Mouse (Mus musculus): ENCODE measurements at regions not wholly inside any gene's neighbourhood (a gene's known extent, or its start where the extent isn't known, plus 50 kb on each side); places are given as distances from the start of the nearest gene placed in this dataset.

DNA sequence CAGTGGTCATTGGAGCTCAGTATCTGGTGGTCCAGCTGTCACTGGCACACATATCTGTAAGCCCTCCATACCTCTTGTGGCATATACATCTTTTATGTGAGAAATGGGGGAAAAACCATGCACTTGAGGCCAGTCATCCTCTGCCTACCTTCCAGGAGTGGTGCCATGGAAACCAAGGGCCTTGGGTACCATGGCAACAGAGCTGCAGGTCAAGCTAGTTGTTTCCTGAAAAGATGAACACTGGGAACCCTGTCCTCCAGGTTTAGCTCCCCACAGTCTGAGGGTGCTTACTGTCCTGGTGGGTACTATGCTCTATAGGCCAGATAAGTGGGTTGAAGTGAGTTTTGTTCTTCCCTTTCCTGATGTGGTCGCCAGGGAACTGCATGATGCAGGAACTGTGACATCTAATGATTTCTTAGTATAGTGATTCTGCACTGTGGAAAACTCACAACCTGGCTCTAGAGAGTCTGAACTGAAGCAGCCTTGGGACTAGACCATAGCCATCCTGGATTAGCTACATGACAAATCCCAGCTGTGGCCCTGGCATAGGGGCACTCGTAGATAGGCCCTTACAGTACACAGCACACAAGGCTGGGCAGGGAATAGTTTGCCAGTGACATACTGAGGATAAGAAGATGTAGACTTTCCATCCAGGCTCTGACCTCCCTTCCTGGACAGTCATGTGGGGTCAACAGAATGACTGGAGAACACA is 308.7 kb upstream of the Shh start:
- no peak overlapping the region for H3K27ac ChIP-seq (ENCODE audit: control insufficient read depth, low read depth, low read length)
- H3K36me3 ChIP-seq (ENCODE audit: control insufficient read depth in 1 of 2, insufficient read depth in 2 of 2, low read length in 2 of 2), result no peaks in the 10 kb centered on the region
- no peak overlapping the region for H3K4me3 ChIP-seq (ENCODE audit: control insufficient read depth in 1 of 2, insufficient read depth in 1 of 2, low read depth in 2 of 2, low read length in 2 of 2)
- no peaks in the 10 kb centered on the region for H3K27me3 ChIP-seq (ENCODE audit: control insufficient read depth in 1 of 2, insufficient read depth in 2 of 2, low read length in 2 of 2)
- H3K4me1 ChIP-seq (ENCODE audit: control insufficient read depth in 1 of 2, insufficient read depth in 2 of 2, low read length in 2 of 2), result no peaks in the 10 kb centered on the region
- TF ChIP-seq NELFE (IDR thresholded peaks at IDR 0.05; ENCODE audit: low read depth, low read length), result no peak
- TF ChIP-seq USF2 (IDR thresholded peaks at IDR 0.05; ENCODE audit: borderline replicate concordance in 1 of 2, insufficient read depth in 1 of 2, low read depth in 1 of 2, low read length in 2 of 2), result no peak
- no peak for TF ChIP-seq UBTF (IDR thresholded peaks at IDR 0.05; ENCODE audit: borderline replicate concordance, insufficient read depth, low read depth, low read length)
- TF ChIP-seq MXI1 (IDR thresholded peaks at IDR 0.05; ENCODE audit: low read depth, low read length), result no peak
- no peak for TF ChIP-seq RCOR1 (IDR thresholded peaks at IDR 0.05; ENCODE audit: low read depth, low read length)
- no peak for TF ChIP-seq MAFK (IDR thresholded peaks at IDR 0.05; ENCODE audit: borderline replicate concordance, low read depth, low read length)
- no peak for TF ChIP-seq MAX (IDR thresholded peaks at IDR 0.05; ENCODE audit: low read length)
- TF ChIP-seq SMC3 (IDR thresholded peaks at IDR 0.05; ENCODE audit: low read depth, low read length), result no peak
- no peak for TF ChIP-seq ZKSCAN1 (IDR thresholded peaks at IDR 0.05; ENCODE audit: low read depth, low read length)
- no peak for TF ChIP-seq ZMIZ1 (IDR thresholded peaks at IDR 0.05; ENCODE audit: low read depth, low read length)
- no peak for TF ChIP-seq MEF2A (IDR thresholded peaks at IDR 0.05; ENCODE audit: extremely low read depth, insufficient replicate concordance, low read depth, low read length, poor library complexity, severe bottlenecking)
- TF ChIP-seq TAL1 (IDR thresholded peaks at IDR 0.05; ENCODE audit: low read length), result no peak
- TF ChIP-seq ZNF384 (IDR thresholded peaks at IDR 0.05; ENCODE audit: low read depth, low read length), result no peak
- no peak for TF ChIP-seq JUND (IDR thresholded peaks at IDR 0.05; ENCODE audit: low read depth, low read length)
- no peak for TF ChIP-seq RAD21 (IDR thresholded peaks at IDR 0.05; ENCODE audit: low read depth, low read length)
- no peak for TF ChIP-seq TCF12 (IDR thresholded peaks at IDR 0.05; ENCODE audit: low read depth, low read length)
- TF ChIP-seq CHD2 (IDR thresholded peaks at IDR 0.05; ENCODE audit: low read length), result no peak
- TF ChIP-seq MAZ (IDR thresholded peaks at IDR 0.05; ENCODE audit: low read depth, low read length), result no peak
- no peak for TF ChIP-seq USF1 (IDR thresholded peaks at IDR 0.05; ENCODE audit: low read depth, low read length)
- DNase-seq (ENCODE audit: low read depth, low spot score), result no peak
- no peaks in the 10 kb centered on the region for H3K9me3 ChIP-seq (replicated peaks; ENCODE audit: insufficient read depth, low read length)
- H3K9ac ChIP-seq (ENCODE audit: control insufficient read depth, low read depth, low read length, poor library complexity, severe bottlenecking), result no peak overlapping the region
- no peaks in the 10 kb centered on the region for H3K79me2 ChIP-seq (ENCODE audit: control insufficient read depth, insufficient read depth, low read length, poor library complexity)

DNA sequence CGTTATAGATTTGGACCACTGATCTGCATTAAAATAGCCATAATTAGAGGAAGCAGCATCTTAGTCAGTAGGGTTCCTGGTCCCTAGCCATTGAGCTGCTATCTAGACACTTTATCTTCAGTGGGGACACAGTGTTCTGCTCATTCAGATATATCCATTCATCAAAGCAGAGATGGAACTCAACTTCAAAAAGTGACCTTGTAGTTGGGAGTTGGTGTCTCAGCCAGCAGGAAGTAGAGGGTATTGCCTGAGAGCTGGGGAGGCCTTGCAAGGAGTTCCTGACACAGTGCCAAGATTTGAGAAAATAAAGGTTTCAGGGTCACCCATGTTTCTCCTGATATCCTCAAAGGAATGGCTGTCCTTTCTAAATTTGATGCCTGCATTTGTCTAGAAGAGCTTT is 304.7 kb upstream of the Shh start:
- H3K4me3 ChIP-seq (ENCODE audit: control insufficient read depth in 1 of 2, insufficient read depth in 1 of 2, low read depth in 2 of 2, low read length in 2 of 2), result no peak overlapping the region
- H3K4me1 ChIP-seq (ENCODE audit: control insufficient read depth in 1 of 2, insufficient read depth in 2 of 2, low read length in 2 of 2), result no peaks in the 10 kb centered on the region
- no peak overlapping the region for H3K9ac ChIP-seq (ENCODE audit: control insufficient read depth, low read depth, low read length, poor library complexity, severe bottlenecking)
- no peaks in the 10 kb centered on the region for H3K79me2 ChIP-seq (ENCODE audit: control insufficient read depth, insufficient read depth, low read length, poor library complexity)
- no peaks in the 10 kb centered on the region for H3K27me3 ChIP-seq (ENCODE audit: control insufficient read depth in 1 of 2, insufficient read depth in 2 of 2, low read length in 2 of 2)
- no peak for DNase-seq (ENCODE audit: low read depth, low spot score)
- no peaks in the 10 kb centered on the region for H3K9me3 ChIP-seq (replicated peaks; ENCODE audit: insufficient read depth, low read length)
- TF ChIP-seq NELFE (IDR thresholded peaks at IDR 0.05; ENCODE audit: low read depth, low read length) (no peak), SMC3 (IDR thresholded peaks at IDR 0.05; ENCODE audit: low read depth, low read length) (no peak), ETS1 (IDR thresholded peaks at IDR 0.05; ENCODE audit: low read depth, low read length) (no peak), CHD1 (IDR thresholded peaks at IDR 0.05; ENCODE audit: low read depth, low read length) (no peak), USF2 (IDR thresholded peaks at IDR 0.05; ENCODE audit: borderline replicate concordance in 1 of 2, insufficient read depth in 1 of 2, low read depth in 1 of 2, low read length in 2 of 2) (no peak), JUND (IDR thresholded peaks at IDR 0.05; ENCODE audit: low read depth, low read length) (no peak)
- H3K27ac ChIP-seq (ENCODE audit: control insufficient read depth, low read depth, low read length), result no peak overlapping the region
- H3K36me3 ChIP-seq (ENCODE audit: control insufficient read depth in 1 of 2, insufficient read depth in 2 of 2, low read length in 2 of 2), result no peaks in the 10 kb centered on the region

Measured in MEL (cell line).